Mouse (Mus musculus) embryonic facial prominence, embryonic 10.5 days (tissue): ENCODE measurements at regions not wholly inside any gene's neighbourhood (a gene's known extent, or its start where the extent isn't known, plus 50 kb on each side); places are given as distances from the start of the nearest gene placed in this dataset.

ENCODE experiments used
- DNase-seq: peaks from one replicate; pipeline ENCODE4 v3.0.0-alpha.2; 2017; ENCODE audit warnings: low spot score
- H3K27ac ChIP-seq: fragments of 300-500 bp; sonication (generic); replicated peaks from 2 replicates; pipeline ENCODE4 v1.5.1; 2016; ENCODE audit warnings: mild to moderate bottlenecking
- H3K27me3 ChIP-seq: fragments of 300-500 bp; sonication (generic); replicated peaks from 2 replicates; pipeline ENCODE4 v1.6.1; 2016; ENCODE audit warnings: low read depth, mild to moderate bottlenecking; ENCODE audit not compliant: poor library complexity, severe bottlenecking
- H3K36me3 ChIP-seq: fragments of 300-500 bp; sonication (generic); replicated peaks from 2 replicates; pipeline ENCODE4 v1.6.1; 2016; ENCODE audit warnings: mild to moderate bottlenecking, moderate library complexity
- H3K4me1 ChIP-seq: fragments of 300-500 bp; sonication (generic); 2 replicates; pipeline ENCODE4 v1.6.1; 2016
- H3K4me3 ChIP-seq: fragments of 300-500 bp; sonication (generic); 2 replicates; pipeline ENCODE4 v1.5.1; 2016; ENCODE audit warnings: mild to moderate bottlenecking, moderate library complexity
- H3K9me3 ChIP-seq: fragments of 300-500 bp; sonication (generic); 2 replicates; pipeline ENCODE4 v1.6.1; 2016; ENCODE audit warnings: mild to moderate bottlenecking
- WGBS: fragments of 180-500 bp; shearing (Covaris S2); methylation state at CpG from one replicate; pipeline ENCODE4 v1.1.7; 2016; 5-methylcytosine and 5-hydroxymethylcytosine counted together

DNA sequence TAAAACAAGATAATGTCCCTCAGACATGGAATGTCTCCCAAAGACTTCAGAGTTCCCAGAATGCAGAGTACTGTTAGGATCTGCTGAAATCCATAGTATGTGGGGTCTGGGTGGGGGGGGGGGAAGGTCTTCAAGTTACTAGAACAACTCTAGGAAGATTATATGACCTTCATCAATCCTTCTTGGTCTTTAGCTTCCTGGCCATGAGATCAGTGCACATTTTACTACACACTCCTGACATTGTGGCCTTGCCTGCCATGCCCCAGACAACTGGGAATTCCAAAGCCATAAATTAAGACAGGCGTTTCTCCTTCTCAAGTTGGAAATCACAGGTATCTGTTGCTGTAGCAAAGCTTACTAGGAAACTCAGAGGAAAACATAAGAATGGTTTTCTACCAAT is 343.1 kb downstream of the Pdgfc start:
- no peak for DNase-seq
- 68% methylated on average over 1 of the region's 1 CpGs for WGBS

DNA sequence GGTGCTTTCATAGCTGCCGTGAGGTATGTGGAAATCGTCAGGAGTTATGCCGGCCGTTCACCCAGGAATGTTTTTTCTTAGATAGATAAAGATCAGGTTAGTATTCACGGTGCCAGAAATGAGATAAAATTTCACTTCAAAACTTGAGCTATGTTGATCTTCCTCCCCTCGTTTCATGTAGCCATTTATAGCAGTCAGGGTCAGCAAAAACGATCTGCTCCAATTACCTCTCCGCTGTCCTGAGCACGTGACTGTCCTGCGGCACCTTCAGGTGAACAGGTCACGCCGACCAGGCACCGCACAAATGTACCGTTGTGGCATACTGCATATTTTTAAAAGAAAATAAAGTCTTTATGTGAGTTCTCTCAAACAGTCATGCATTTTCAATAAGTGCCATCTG is 350.7 kb downstream of the Pdgfc start:
- DNase-seq, result peak; percentile 37
- H3K36me3 ChIP-seq, result no peaks in the 10 kb centered on the region
- no peak overlapping the region for H3K4me3 ChIP-seq
- H3K27me3 ChIP-seq, result no peaks in the 10 kb centered on the region
- no peaks in the 10 kb centered on the region for H3K9me3 ChIP-seq
- H3K4me1 ChIP-seq, result peaks cover 4% of the 10 kb centered on the region; the same call in 1 of the 2 replicates
- H3K27ac ChIP-seq, result no peak overlapping the region
- 42% methylated on average over 14 of the region's 14 CpGs for WGBS

More for the DNA sequence above, 343.1 kb downstream of the Pdgfc start:
- H3K36me3 ChIP-seq, result no peaks in the 10 kb centered on the region
- no peak overlapping the region for H3K27ac ChIP-seq
- no peaks in the 10 kb centered on the region for H3K27me3 ChIP-seq
- H3K9me3 ChIP-seq, result no peaks in the 10 kb centered on the region
- peaks cover 8% of the 10 kb centered on the region for H3K4me1 ChIP-seq
- H3K4me3 ChIP-seq, result no peak overlapping the region

DNA sequence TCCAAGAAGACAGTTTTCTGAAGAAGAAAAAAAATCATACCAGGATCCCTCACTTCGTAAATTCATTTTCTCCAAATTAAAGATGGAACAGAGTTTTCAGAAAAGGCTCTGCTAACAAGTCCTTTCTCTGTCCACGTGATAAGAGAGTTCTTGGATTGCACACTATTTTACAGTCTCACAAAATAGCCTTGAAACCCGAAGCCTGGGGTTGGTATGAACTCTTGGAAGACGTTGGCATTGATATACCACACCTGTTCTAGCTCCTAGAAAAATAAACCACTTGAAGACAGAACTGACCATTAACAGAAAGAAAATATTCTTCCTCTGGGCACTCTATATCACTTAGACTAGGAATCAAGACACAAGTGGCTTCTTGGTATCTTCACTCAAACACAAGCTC is 351.4 kb downstream of the Pdgfc start:
- H3K9me3 ChIP-seq, result no peaks in the 10 kb centered on the region
- H3K4me3 ChIP-seq, result no peak overlapping the region
- 70% methylated on average over 4 of the region's 4 CpGs for WGBS
- no peaks in the 10 kb centered on the region for H3K36me3 ChIP-seq
- peaks cover 4% of the 10 kb centered on the region; the same call in 1 of the 2 replicates for H3K4me1 ChIP-seq
- no peak for DNase-seq
- no peak overlapping the region for H3K27ac ChIP-seq
- H3K27me3 ChIP-seq, result no peaks in the 10 kb centered on the region

DNA sequence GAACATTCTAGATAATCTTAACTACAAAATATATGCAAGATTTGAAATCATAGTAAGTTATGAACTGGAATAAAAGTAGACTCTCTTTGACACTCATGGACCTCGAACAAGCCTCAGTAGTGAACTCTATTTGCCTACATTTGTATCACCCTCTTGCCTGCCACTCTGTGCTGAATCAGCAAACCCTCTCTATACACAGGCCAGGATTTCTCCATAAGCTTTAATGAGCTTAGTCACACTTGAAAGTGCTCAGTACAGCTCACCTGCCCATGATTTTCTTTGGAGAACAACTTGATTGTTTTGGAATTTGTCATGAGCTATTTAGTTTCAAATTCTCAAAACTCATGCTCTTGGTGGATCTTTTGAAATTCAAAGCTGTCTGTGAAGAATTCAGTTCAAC is 361.0 kb downstream of the Pdgfc start:
- no peak overlapping the region for H3K27ac ChIP-seq
- H3K36me3 ChIP-seq, result no peaks in the 10 kb centered on the region
- H3K4me3 ChIP-seq, result no peak overlapping the region
- 86% methylated on average over 1 of the region's 1 CpGs for WGBS
- no peaks in the 10 kb centered on the region for H3K27me3 ChIP-seq
- no peaks in the 10 kb centered on the region for H3K4me1 ChIP-seq
- no peaks in the 10 kb centered on the region for H3K9me3 ChIP-seq
- DNase-seq, result no peak

DNA sequence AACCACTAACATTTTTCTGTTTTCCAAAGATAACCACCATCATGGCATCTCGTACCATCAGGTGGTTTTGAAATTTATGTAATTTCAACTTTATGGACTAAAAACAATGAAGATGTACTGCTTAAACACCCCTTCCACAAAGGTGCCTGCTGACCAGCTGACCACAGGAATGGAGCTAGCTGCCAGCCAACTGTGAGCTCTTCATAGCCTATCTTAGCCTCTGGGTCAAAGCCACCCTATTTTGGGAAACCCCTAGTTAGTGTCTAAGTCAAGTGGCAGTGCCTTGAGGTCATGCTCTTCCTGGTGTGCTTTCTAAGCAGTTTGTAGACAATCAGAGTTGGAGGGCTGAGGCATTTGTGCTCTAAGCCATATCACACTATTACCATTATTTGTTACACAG is 364.8 kb downstream of the Pdgfc start:
- Histone ChIP-seq H3K4me3 (no peak overlapping the region), H3K9me3 (no peaks in the 10 kb centered on the region), H3K27ac (no peak overlapping the region), H3K27me3 (no peaks in the 10 kb centered on the region), H3K36me3 (no peaks in the 10 kb centered on the region), H3K4me1 (no peaks in the 10 kb centered on the region)
- 94% methylated on average over 1 of the region's 1 CpGs for WGBS
- DNase-seq, result no peak

DNA sequence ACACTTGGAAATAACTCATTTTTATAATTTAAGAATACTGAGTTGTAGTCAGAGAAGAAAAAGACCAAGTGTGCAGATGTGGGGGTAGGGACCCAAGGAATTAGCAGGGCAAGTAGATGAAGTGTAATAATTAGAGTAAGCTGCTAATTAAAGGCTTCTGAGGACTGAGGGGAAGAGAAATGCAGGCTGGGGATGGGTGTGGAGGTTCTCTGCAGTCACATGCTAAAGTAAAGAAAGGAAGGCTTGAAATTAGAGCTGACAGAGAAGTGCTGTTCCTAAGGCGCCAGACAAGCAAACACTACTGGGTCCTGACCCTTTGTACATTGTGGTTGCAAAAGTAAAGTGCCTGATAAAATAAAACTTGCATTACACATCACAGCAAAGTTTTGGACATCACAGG is 372.7 kb downstream of the Pdgfc start:
- Histone ChIP-seq H3K27ac (no peak overlapping the region), H3K36me3 (no peaks in the 10 kb centered on the region), H3K4me3 (no peak overlapping the region), H3K9me3 (no peaks in the 10 kb centered on the region), H3K4me1 (peaks cover 6% of the 10 kb centered on the region; the same call in 1 of the 2 replicates), H3K27me3 (no peaks in the 10 kb centered on the region)
- no peak for DNase-seq
- 28% methylated on average over 1 of the region's 1 CpGs for WGBS

DNA sequence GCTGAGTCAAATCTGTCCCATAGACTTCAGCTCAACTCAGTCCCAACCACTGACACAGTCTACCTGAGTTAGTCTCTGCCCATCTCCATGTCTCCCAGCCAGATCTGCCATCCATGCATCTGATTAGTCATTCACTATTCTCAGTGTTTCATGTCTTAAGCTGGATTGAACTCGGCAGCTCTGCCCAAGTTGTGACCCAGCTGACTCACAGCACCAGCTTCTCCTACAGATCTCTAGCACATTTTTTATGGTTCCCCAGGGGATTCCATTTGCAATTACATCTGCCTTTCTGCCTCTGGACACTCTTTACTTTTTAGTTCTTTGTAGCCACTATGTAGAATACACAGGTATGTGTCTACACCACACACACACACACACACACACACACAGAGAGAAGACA is 385.7 kb downstream of the Pdgfc start:
- Histone ChIP-seq H3K4me3 (no peak overlapping the region), H3K27ac (no peak overlapping the region), H3K4me1 (no peaks in the 10 kb centered on the region), H3K36me3 (no peaks in the 10 kb centered on the region), H3K27me3 (no peaks in the 10 kb centered on the region), H3K9me3 (no peaks in the 10 kb centered on the region)
- 74% methylated on average over 1 of the region's 1 CpGs for WGBS
- DNase-seq, result no peak

DNA sequence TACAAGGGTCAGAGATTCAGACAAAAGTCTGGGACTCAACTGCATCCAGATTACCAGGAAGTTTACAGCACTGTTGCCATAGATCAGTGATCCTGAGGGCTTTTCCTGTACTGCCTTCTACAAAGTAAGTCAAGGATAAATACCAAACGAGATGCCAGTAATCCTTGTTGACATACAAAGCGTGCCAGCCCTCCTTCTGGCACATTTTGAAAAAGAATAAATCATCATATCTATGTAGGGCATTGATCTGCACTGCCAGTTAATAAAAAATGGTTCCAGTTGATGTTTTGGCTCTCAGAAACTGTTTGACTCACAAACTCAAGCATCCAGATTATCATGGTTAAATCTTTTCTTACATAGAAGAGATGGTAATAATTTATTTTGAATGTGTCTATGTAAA is 390.5 kb downstream of the Pdgfc start:
- Histone ChIP-seq H3K4me1 (no peaks in the 10 kb centered on the region), H3K27ac (no peak overlapping the region), H3K27me3 (no peaks in the 10 kb centered on the region), H3K4me3 (no peak overlapping the region), H3K9me3 (no peaks in the 10 kb centered on the region), H3K36me3 (no peaks in the 10 kb centered on the region)
- WGBS, result 64% methylated on average over 2 of the region's 2 CpGs
- no peak for DNase-seq
